Mouse (Mus musculus) ES-E14 (cell line): ENCODE results near the gene E2f2.

Experiments
- CHD2 ChIP-seq: IDR thresholded peaks from 2 replicates; pipeline ENCODE4 v1.6.1; 2014; ENCODE audit warnings: mild to moderate bottlenecking, low read depth, low read length, inconsistent platforms
- ZC3H11A ChIP-seq: IDR thresholded peaks from 2 replicates; pipeline ENCODE4 v1.6.1; 2012; ENCODE audit warnings: low read depth, mild to moderate bottlenecking, inconsistent platforms, low read length, borderline replicate concordance
- ZNF384 ChIP-seq: IDR thresholded peaks from 2 replicates; pipeline ENCODE4 v1.6.1; 2012; ENCODE audit warnings: low read depth, low read length, inconsistent platforms

DNA sequence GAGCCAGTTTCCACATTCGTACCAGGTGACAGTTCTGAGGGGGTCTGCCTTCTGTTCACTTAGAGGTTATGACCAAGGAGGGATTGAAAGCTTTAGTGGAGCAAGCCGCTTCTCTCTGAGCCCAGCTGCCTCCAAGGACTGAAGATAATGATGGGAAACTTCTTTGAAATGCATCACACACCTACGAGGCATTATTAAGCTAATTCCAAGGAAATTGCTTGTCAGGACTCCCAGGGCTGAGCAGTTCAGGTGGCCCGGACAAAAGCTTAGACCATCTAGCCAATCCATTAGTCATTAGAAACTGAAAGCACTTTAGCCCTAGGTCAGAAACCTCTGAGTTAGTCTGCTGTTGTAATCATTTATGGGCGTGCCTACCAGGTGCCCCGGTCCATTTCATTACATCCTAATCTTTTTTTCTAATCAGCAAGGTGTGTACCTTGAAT is 25.5 kb upstream of the E2f2 start:
- no peak for TF ChIP-seq ZNF384
- peak; percentile 76; the same call in 1 of the 2 replicates for TF ChIP-seq CHD2
- no peak for TF ChIP-seq ZC3H11A
